Mouse (Mus musculus): Measurements from ENCODE around the gene Rabep1.

The Rabep1 gene

DNA sequence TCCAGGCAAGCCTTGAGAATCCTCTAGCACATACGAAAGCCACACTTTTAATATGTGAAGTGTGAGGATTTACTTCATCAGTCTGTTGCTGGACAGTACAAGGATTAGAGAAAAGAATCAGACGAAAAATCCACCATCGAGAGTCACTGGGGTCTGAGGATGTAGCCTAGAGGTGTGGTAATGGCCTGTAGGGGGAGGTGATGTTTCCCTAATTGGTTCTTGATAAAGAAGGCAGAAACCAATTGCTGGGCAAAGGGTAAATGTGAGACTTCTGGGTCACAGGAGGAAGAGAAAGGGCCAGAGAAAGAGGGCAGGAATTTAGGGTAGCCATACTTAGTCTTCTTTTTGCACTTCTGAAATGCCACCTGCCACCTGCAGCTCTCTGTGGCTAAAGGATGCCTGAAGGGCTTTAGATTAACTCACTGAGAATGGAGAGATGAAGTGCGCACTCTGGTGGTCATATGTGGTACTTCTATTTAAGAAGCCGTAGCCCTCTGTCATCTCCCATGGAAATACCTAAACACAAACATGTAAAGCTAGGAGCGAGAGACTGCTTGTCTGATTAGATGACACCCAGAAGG lies 29.0 kb upstream of the Rabep1 start:
- no peak for TF ChIP-seq GATA4 (IDR thresholded peaks at IDR 0.05; ENCODE audit: insufficient replicate concordance, low read length)

DNA sequence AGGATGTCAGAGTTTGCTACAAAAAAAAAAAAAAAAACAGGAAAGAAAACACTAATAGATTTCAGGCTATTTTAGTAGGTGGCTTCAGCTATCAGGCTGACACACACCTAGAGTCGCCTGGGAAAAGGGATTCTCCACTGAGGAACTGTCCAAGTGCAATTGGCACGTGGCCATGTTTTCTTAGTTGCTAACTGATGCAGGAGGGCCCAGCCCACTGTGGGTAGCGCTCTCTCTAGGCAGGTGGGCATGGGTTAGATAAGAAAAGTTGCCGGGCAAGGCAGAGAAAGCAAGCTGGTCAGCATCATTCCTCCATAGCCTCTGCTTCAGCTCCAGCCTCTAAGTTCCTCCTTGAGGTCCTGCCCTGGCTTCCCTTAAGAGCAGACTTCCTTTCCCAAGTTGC lies 27.8 kb upstream of the Rabep1 start:
- no peak for TF ChIP-seq GATA4 (IDR thresholded peaks at IDR 0.05; ENCODE audit: insufficient replicate concordance, low read length)

DNA sequence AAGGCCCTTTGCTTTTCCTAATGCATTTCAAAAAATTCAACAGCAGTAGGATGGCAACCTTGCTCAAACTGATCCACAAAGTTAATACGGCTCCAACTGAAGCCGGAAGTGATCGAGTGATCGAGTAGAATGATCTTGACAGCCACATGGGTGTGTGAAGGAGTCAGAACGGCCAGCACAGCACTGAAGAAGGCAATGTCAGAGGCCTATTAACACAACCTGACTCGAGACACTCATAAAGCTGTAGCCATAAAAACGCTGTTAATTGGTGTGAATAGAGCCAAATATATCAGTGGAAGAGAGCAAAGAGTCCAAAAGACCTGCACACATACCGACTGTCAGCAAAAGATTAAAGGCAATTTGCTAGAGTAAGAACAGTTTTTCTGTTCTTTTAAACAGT lies 24.5 kb upstream of the Rabep1 start:
- TF ChIP-seq GATA4 (IDR thresholded peaks at IDR 0.05; ENCODE audit: insufficient replicate concordance, low read length): no peak

DNA sequence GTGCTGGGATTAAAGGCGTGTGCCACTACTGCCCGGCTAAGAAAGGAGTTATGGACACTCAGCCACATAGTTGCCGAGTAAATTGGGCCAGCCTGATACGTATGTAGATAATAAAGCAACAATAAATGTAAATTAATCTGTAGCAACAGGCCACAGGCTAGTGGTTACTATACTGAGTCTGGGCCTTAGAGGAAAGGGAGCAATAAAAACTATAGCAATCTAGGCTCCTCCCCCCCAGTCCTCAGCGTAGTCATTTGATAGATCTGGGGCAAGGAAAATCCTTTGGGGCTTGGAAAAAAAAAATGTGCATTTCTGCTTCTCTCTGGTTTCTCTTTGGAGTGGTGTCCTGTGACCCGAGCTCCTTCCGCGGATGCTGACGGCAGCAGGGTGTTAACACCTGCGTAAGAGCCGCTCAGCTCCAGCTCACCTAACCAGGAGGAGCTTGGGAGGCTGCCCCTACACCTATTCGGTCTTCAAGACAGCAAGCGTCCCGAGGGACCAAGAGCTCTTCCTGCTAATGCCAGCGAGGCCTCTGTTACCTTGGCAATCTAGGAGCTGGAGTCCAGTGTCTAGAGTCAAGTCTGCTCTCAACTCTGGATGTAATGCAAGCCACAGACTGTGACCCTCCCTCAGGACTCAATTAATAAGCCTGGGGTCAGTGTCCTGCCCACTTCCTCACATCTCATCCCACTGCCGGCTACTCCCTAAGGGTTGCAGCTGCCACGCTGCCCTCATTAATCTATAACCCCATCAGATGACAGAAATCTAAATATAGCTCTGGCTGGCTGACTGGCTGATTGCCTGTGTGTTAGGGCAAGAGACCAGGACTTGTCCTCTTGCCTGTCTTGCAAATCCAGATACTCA lies 22.6 kb upstream of the Rabep1 start:
- no peak for TF ChIP-seq GATA4 (IDR thresholded peaks at IDR 0.05; ENCODE audit: insufficient replicate concordance, low read length)

DNA sequence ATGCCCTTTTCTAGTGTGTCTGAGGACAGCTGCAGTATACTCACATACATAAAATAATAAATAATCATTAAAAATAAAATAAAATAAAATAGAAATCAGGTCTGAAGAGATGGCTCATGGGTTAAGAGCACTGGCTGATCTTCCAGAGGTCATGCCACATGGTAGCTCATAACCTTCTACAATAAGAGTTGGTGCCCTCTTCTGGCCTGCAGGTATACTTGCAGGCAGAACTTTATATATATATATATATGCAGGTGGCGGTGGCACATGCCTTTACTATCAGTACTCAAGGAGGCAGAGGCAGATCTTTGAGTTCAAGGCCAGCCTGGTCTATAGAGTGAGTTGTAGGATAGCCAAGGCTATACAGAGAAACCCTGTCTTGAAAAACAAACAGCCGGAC lies 18.4 kb upstream of the Rabep1 start:
- TF ChIP-seq GATA4 (IDR thresholded peaks at IDR 0.05; ENCODE audit: insufficient replicate concordance, low read length): no peak

DNA sequence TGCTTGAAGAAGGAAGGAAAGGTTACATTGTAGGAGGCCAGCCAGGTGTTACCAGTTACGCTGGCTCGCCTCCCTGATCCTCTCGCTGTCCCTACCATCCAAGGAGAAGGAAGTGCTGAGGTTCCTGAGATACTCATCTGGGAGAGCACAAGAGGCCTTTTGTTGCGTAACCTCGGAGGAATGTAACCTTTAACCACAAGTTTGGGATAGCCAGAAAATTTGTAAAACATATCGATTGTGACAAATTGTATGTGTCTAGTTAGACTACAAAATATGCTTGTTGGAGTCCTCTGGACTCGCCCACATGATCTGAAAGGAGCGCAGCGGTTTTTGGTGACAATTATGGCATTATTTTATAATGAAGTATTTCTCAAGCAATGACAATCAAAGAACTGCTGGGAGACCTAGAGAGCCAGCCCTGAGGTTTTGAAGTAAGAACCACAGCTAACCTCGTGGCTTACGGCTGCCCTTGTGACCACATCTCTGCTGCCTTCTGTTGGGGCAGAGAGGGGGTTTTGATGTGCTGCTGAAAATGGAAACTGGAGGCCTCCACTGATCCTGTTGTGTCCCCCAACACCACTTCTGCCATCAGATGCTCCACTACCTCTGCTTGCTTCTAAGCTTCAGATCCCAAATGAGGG lies 15.5 kb upstream of the Rabep1 start:
- no peak for TF ChIP-seq GATA4 (IDR thresholded peaks at IDR 0.05; ENCODE audit: insufficient replicate concordance, low read length)

DNA sequence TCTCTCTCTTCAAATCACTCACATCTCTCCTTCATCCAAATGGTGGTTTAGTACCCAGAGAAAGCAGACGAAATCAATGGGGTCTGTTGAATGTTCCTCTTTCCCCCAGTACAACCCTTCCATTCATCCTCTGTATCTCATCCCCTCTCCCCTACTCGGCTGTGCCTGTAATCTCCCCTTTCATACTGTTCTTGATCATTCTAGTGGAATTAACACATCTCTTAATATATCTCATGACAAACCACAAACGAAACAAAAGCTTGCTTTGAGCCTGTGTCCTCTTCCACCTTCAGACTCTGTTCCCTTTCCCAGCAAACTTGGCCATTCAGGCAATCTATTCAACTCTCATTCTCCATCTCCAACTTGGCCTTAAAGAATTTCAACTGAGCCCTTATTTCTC lies 13.4 kb upstream of the Rabep1 start:
- TF ChIP-seq GATA4 (IDR thresholded peaks at IDR 0.05; ENCODE audit: insufficient replicate concordance, low read length): no peak

DNA sequence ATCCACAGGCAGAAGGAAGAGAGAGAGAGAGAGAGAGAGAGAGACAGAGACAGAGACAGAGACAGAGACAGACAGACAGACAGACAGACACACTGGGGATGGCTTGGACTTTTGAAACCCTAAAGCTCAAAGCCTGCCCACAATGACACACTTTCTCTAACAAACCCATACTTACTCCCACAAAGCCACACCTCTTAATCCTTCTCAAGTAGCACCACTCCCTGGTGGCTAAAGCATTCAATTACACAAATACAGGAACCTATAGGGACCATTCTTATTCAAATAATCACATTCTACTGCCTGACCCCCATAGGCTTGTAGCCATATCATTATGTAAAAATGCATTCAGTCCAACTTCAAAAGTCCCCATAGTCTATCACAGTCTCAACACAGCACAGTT lies 11.2 kb upstream of the Rabep1 start:
- no peak for TF ChIP-seq GATA4 (IDR thresholded peaks at IDR 0.05; ENCODE audit: insufficient replicate concordance, low read length)

DNA sequence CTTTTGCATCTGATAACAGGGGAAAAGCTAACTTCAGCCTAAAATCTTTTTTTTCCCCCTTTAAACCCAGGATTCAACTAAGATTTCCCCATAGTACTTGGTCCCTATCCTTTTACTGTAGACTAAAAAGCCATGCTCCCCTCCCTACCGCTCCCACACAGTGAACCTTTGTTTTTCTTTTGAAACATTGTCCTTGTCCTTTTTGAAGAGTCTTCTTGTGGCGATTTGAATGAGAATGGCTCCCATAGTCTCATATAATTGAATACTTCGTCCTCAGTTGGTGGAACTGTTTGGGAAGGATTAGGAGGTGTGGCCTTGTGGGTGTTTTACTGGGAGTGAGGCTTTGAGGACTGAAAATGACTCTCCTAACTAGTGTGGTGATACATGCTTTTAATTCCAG lies 10.7 kb upstream of the Rabep1 start:
- no peak for TF ChIP-seq GATA4 (IDR thresholded peaks at IDR 0.05; ENCODE audit: insufficient replicate concordance, low read length)

DNA sequence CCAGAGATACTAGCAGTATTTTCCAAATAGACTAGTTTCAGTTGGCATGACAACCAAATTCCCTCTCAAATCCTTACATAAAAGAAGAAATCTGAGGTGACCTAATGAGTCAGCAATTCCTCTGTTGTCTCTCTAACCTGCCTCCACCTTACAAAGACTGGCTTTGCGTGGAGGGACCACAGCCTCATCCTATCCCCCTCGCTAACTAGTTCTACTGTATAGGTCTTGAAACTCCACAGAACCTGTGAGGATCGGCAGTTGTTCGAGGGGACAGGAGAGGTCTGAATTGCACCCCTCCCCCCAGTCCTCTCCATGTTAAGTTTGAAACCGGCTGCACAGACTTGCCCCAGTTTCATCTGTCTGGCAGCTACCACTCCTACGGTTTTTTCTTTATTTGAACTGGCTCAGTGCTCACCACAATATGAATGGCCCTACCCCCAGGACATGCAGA lies 9.2 kb upstream of the Rabep1 start:
- TF ChIP-seq GATA4 (IDR thresholded peaks at IDR 0.05; ENCODE audit: insufficient replicate concordance, low read length): no peak

DNA sequence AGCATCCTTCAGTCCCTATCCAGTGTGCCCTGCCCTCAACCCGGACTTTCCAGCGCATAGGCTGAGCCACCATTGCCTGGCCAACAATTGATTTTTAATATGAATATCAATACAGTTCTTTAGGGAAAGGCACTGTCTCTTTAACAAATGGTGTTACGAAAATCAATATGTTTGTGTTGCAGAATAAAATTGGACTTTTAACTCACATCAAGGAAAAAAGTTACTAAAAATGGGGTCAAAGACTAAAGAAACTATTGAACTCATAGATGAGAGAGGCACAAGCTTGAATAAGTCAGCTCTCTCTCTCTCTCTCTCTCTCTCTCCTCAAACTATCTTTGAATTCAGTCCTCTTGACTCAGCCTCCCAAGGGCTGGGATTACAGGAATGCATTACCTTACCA lies 7.5 kb upstream of the Rabep1 start:
- no peak for TF ChIP-seq GATA4 (IDR thresholded peaks at IDR 0.05; ENCODE audit: insufficient replicate concordance, low read length)

DNA sequence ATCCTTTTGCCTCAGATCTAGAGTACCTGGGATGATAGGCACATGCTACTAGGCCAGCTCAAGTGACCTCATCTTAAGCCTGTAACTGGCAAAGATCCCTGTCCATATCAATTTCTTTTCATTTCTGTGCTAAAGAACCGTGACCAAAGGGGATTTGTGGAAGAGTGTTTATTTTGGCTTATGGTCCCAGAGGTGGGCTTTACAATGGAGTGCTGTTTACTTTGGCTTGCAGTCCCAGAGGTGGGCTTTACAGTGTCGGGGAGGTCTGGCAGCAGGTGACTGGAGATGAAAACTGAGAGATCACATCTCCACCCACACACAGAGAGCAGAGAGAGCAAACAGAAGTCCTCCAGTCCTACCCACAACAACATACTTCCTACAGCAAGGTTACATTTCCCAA lies 6.0 kb upstream of the Rabep1 start:
- no peak for TF ChIP-seq GATA4 (IDR thresholded peaks at IDR 0.05; ENCODE audit: insufficient replicate concordance, low read length)

DNA sequence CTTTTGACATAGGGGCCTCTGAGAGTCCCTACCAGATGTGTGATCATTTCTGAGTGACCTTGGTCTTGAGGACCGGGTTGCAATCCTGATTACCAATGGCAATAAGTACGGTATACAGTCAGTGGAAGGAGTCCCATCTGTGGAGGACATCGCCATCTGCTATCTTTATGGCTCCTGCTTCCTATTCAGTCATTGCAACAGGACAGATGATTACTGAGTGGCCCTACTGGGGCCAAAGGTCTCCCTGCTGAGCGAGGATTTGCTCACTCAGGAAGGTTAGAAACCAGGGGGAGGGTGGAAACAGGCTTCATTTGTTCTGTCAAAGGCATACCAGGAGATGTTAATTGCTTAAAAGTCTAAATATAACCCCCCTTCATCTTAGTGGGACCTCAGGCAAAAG lies 1.6 kb upstream of the Rabep1 start:
- peak; percentile 10; the same call in 1 of the 2 replicates for TF ChIP-seq GATA4 (IDR thresholded peaks at IDR 0.05; ENCODE audit: insufficient replicate concordance, low read length)

DNA sequence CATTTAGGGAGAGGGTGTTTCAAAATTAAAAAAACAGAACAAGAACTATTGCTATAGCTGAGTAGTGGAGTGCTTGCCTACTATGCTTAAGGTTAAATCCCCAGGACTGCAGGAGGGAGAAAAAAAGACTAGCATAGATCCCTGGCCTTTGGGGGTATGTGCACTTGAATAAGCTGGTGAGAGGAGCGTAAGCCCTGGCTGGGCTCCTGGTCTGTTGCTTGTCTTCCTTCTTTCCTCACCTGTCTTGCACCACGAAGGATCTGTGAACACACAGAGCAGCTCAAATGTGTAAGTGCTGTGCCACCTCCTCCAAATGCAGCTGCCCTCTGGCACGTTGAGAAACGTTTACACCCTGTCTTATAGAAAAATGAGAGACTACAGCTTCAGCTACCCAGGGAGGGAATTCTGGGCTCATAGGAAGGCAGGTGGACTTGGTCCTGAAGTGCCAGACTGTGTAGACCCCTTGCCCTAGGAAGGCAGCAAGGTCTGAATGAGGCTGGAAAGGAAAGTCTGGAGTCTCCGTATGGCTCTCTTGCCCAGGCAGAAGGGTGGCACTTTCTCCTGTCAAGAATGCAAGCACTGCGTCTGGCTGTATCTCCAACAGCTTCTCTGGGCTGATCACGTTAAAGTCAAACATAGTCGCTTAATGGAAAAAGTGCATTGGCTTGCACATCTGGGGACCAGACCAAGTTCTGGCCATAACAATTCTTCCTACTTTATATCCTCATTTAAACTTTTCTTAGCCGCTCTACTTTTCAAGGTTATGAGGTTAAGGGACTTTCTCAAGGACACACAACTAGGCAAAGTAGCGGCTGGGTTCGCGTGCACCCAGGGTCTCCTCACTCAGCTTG lies 652 bp upstream of the Rabep1 start:
- no peak for TF ChIP-seq GATA4 (IDR thresholded peaks at IDR 0.05; ENCODE audit: insufficient replicate concordance, low read length)

DNA sequence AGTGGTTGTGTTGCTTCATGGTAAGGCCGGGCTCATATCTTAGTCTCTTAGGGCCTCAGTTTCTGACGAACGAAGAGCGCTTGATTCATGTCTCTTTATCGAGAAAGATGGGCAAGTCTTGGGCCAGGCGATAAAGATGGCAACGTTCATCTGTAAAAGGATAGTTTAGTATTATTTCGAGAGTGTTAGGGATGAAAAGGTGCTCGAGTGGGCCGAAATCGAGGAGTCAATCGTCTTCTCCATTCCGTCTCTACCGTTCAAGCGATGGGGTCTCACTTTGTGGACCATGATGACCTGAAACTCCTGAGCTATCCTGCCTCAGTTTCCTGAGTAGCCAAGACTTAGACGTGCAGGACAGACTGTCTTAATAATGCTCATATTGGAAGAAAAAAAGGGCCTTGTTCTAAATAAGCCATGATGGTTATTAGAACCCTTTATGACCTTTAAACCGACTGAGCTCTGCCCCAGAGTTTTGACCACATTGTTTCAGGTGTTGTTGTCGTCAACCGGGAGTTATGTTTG lies 940 bp downstream of the Rabep1 start:
- no peak for TF ChIP-seq GATA4 (IDR thresholded peaks at IDR 0.05; ENCODE audit: insufficient replicate concordance, low read length)

Data from liver, adult (tissue).